In genomic region chr19:29252831-29253545, GRCm38 (mm10) we compare ENCODE assay signal across 8 mouse cellular contexts. TPM values are rescaled to one million over a fixed set of nuclear protein-coding genes. Genes with fewer than 3 reads are reported as not detected.
DNase-seq lines count a peak whose midpoint lies in the region; ATAC-seq and TF ChIP-seq lines count a peak whose summit lies in the region.

No protein-coding gene starts in this region.

- in situ Hi-C loops in CH12.LX (cut with MboI; ENCODE audit: low pct_ligation_motif_present, low pct_unique_long_range_greater_than_20kb, low sequenced_read_pairs): no loop called here

- no peak for TF ChIP-seq RAD21 in CH12.LX (IDR thresholded peaks at IDR 0.05; ENCODE audit: low read depth, low read length)

- DNase-seq in kidney, adult 2 months: peak; percentile 22
- DNase-seq in kidney, postnatal 36 days: no peak
- DNase-seq in CH12.LX (ENCODE audit: extremely low read depth): no peak
- no peak for DNase-seq in limb, embryonic 11.5 days (ENCODE audit: low spot score)
- peak; percentile 24 for DNase-seq in retina, embryonic 14.5 days (ENCODE audit: low spot score)
- no peak for DNase-seq in cerebellum, postnatal 14 days
- DNase-seq in natural killer cell, adult 2 months (ENCODE audit: low spot score in 2 of 2): no peak

- no peak; the same call in 1 of the 2 replicates for TF ChIP-seq EP300 in CH12.LX (IDR thresholded peaks at IDR 0.05; ENCODE audit: low read length)

- H3K9ac ChIP-seq in CH12.LX (ENCODE audit: insufficient read depth, low read depth): peak overlapping the region; percentile 93
- no peak overlapping the region; the same call in 1 of the 2 replicates for H3K9ac ChIP-seq in limb, embryonic 11.5 days (ENCODE audit: low read length)

- H3K4me1 ChIP-seq in kidney, adult 2 months (ENCODE audit: control insufficient read depth, insufficient read depth, low read length): peaks cover 3% of the 10 kb centered on the region; the same call in 1 of the 2 replicates
- peaks cover 0 to 18% of the 10 kb centered on the region in 2 experiments; a peak in 2 of 4 replicates for H3K4me1 ChIP-seq in CH12.LX (ENCODE audit: control insufficient read depth in 1 of 2, insufficient read depth in 2 of 2)
- H3K4me1 ChIP-seq in limb, embryonic 11.5 days (ENCODE audit: control insufficient read depth, insufficient read depth, low read length): peaks cover 2% of the 10 kb centered on the region; the same call in 1 of the 2 replicates

- dilution Hi-C loops in CH12.LX (cut with MboI; ENCODE audit: extremely low pct_ligation_motif_present, extremely low pct_unique_long_range_greater_than_20kb, low sequenced_read_pairs): no loop called here

- no peak for TF ChIP-seq CTCF in kidney, adult 2 months (conservative IDR thresholded peaks at IDR 0.05; ENCODE audit: insufficient read depth, insufficient read length, low read depth, low read length)
- TF ChIP-seq CTCF in CH12.LX (conservative IDR thresholded peaks at IDR 0.05 in 1 of 2, IDR thresholded peaks at IDR 0.05 in 1 of 2; ENCODE audit: low read depth in 2 of 2, low read length in 2 of 2): no peak

- no peak for TF ChIP-seq POLR2A in kidney, adult 2 months (IDR thresholded peaks at IDR 0.05; ENCODE audit: low read depth, low read length)
- TF ChIP-seq POLR2A in CH12.LX (IDR thresholded peaks at IDR 0.05; ENCODE audit: low read depth, low read length): no peak

- WGBS in kidney, adult 2 months: 28% methylated on average over 10 of the region's 10 CpGs
- 34% methylated on average over 10 of the region's 10 CpGs for WGBS in limb, embryonic 11.5 days

- H3K36me3 ChIP-seq in kidney, adult 2 months (ENCODE audit: control insufficient read depth, insufficient read depth, low read length): no peaks in the 10 kb centered on the region
- peaks cover 0 to 3% of the 10 kb centered on the region in 2 experiments for H3K36me3 ChIP-seq in CH12.LX (replicated peaks in 1 of 2; ENCODE audit: control insufficient read depth in 1 of 2, insufficient read depth in 1 of 2, low read length in 1 of 2)
- no peaks in the 10 kb centered on the region for H3K36me3 ChIP-seq in limb, embryonic 11.5 days (ENCODE audit: control insufficient read depth, insufficient read depth, low read length)

- H3K79me2 ChIP-seq in CH12.LX (replicated peaks; ENCODE audit: control insufficient read depth, extremely low read depth, insufficient read depth, poor library complexity, severe bottlenecking): peaks cover 2% of the 10 kb centered on the region; the same call in 1 of the 2 replicates

- peak overlapping the region; percentile 96 for H3K4me2 ChIP-seq in CH12.LX (ENCODE audit: insufficient read depth, low read depth, poor library complexity, severe bottlenecking)
- H3K4me2 ChIP-seq in limb, embryonic 11.5 days (ENCODE audit: low read depth, severe bottlenecking): peak overlapping the region; percentile 74

- H3K27me3 ChIP-seq in kidney, adult 2 months (replicated peaks; ENCODE audit: control insufficient read depth, insufficient read depth, low read length): no peaks in the 10 kb centered on the region
- H3K27me3 ChIP-seq in CH12.LX (replicated peaks): no peaks in the 10 kb centered on the region
- no peaks in the 10 kb centered on the region for H3K27me3 ChIP-seq in limb, embryonic 11.5 days (ENCODE audit: control insufficient read depth, insufficient read depth, low read length)

- H3K27ac ChIP-seq in kidney, adult 2 months (ENCODE audit: insufficient read depth, low read depth, low read length): peak overlapping the region; percentile 84; the same call in 1 of the 2 replicates
- no peak overlapping the region for H3K27ac ChIP-seq in CH12.LX (ENCODE audit: insufficient read depth, low read depth)
- H3K27ac ChIP-seq in limb, embryonic 11.5 days (replicated peaks; ENCODE audit: low read depth, low read length): no peak overlapping the region

- peak; percentile 23 for ATAC-seq in erythroid progenitor cell, adult 5-6 weeks (replicated peaks; ENCODE audit: low FRiP score, poor library complexity, severe bottlenecking)
- ATAC-seq in limb, embryonic 11.5 days (ENCODE audit: insufficient number of reproducible peaks, low FRiP score, low TSS enrichment, low read depth): no peak

- peak overlapping the region; percentile 52 for H3K4me3 ChIP-seq in kidney, adult 2 months (ENCODE audit: insufficient read depth, low read depth, low read length)
- H3K4me3 ChIP-seq in CH12.LX (replicated peaks in 1 of 3; ENCODE audit: low read depth in 2 of 3, low read length in 2 of 3, poor library complexity in 1 of 3): peak overlapping the region; percentile 67 to 87 (median 75)
- H3K4me3 ChIP-seq in limb, embryonic 11.5 days (ENCODE audit: low read depth, low read length): peak overlapping the region; percentile 74

- no peaks in the 10 kb centered on the region for H3K9me3 ChIP-seq in CH12.LX (replicated peaks; ENCODE audit: low read length)
- H3K9me3 ChIP-seq in limb, embryonic 11.5 days (ENCODE audit: control insufficient read depth, low read length): no peaks in the 10 kb centered on the region

TF ChIP-seq in CH12.LX, 34 proteins besides CTCF, POLR2A, EP300 and RAD21:
- TF ChIP-seq ETS1 (conservative IDR thresholded peaks at IDR 0.05; ENCODE audit: low read depth, low read length): peak; percentile 25; the same call in 1 of the 2 replicates
- no peak for TF ChIP-seq NRF1 (IDR thresholded peaks at IDR 0.05; ENCODE audit: low read depth, low read length)
- TF ChIP-seq ELF1 (IDR thresholded peaks at IDR 0.05; ENCODE audit: low read depth, low read length): 0 out of 2 replicates have a peak, but pooled peaks have one; percentile 18
- no peak for TF ChIP-seq JUND (conservative IDR thresholded peaks at IDR 0.05; ENCODE audit: low read depth, low read length)
- TF ChIP-seq ZMIZ1 (IDR thresholded peaks at IDR 0.05; ENCODE audit: low read depth, low read length): no peak
- TF ChIP-seq IRF4 (IDR thresholded peaks at IDR 0.05; ENCODE audit: low read depth, low read length): peak; percentile 64
- peak; percentile 17; the same call in 1 of the 2 replicates for TF ChIP-seq SIN3A (IDR thresholded peaks at IDR 0.05; ENCODE audit: low read length)

RNA-seq across cellular contexts. Expression of gene Jak2, which starts 1.4 kb away (rescaled TPM):
- polyA plus RNA-seq in kidney, adult 2 months (2012; rRNA removed): 6.5 and 7.0 TPM in 2 replicates
- total RNA-seq in CH12.LX (2012; rRNA removed) (7.6 and 8.4 TPM in 2 replicates), CH12.LX (2014; rRNA removed) (11.1 and 11.5 TPM in 2 replicates)
- 5.3 and 6.6 TPM in 2 replicates for polyA plus RNA-seq in CH12.LX (2012; ENCODE audit: insufficient read length, low read depth)
- 67.4 and 88.9 TPM in 2 replicates for total RNA-seq in erythroid progenitor cell, adult 5-6 weeks (2015; ENCODE audit: low replicate concordance)
- 88.7 and 103 TPM in 2 replicates for total RNA-seq in erythroid progenitor cell, adult 5-6 weeks (2017; ENCODE audit: low replicate concordance)
- polyA plus RNA-seq in limb, embryonic 11.5 days (2014; fragmentation: Nextera tagmentation; extraction: Ambion mirVana): 11.4 and 11.6 TPM in 2 replicates

Comparison
In these comparisons a context has a peak if more than half of its experiments do, and no peak if none do; other contexts are left out.
1. DNase-seq: peak in kidney, adult 2 months (single experiment) and retina, embryonic 14.5 days (single experiment); none in kidney, postnatal 36 days (0 of 2), CH12.LX (single experiment), limb, embryonic 11.5 days (single experiment), cerebellum, postnatal 14 days (0 of 2) and natural killer cell, adult 2 months (0 of 2).
2. Peak in every context shown above with its lines, with median percentiles within 50 percentile points of each other: H3K4me3 ChIP-seq.